8 mouse cellular contexts compared by ENCODE assay signal in the genomic region with DNA sequence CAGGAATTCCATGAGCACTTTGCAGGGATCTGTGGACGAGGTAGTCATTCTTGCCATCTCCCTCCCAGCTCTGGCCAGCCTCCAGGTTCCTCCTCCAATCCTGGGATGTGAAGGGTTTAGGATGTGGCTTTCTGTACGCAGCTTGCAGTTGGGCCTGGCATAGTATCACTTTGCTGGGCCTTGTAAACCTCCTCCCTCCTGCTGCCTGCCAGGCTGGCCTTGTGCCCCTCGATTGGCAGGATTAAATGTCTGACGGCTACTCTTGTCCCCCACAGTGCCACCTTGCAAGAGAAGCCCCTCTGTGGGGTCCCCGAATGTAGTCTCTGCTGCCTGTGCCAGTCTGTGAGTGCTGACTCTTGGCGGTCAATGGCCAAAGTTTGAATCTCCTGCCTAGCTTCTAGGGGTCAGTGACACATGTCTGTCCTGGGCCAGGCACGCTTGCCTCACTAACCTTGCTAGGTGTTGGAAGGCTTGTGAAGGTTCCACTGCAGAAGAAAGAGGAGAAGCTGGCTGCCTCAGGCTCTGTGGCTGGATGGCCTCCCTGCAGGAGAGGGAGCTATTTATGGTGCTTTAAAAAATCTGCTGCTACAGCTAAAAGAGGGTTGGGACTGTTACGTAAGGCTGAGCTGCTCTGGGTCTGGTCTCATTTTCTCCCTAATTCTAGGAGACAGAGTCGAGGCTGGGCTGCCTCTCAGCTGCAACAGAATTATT. TPM values are rescaled to one million over a fixed set of nuclear protein-coding genes. Genes with fewer than 3 reads are reported as not detected.
DNase-seq lines count a peak whose midpoint lies in the region; ATAC-seq lines count a peak whose summit lies in the region.

No protein-coding gene starts in this region.

- H3K4me3 ChIP-seq in embryonic facial prominence, embryonic 13.5 days: no peak overlapping the region
- H3K4me3 ChIP-seq in heart, embryonic 12.5 days: no peak overlapping the region

- peak; percentile 61 for DNase-seq in adrenal gland, postnatal 14 days
- no peak for DNase-seq in adrenal gland, adult 8-10 months
- peak; percentile 67 to 85 for DNase-seq in layer of hippocampus, adult 18-20 months (ENCODE audit: low spot score in 2 of 2)
- DNase-seq in lung, postnatal 25 days (ENCODE audit: low spot score): peak; percentile 49
- DNase-seq in ovary, postnatal 14 days (ENCODE audit: low spot score): no peak

- H3K4me2 ChIP-seq in embryonic facial prominence, embryonic 13.5 days: no peak overlapping the region; the same call in 1 of the 2 replicates
- H3K4me2 ChIP-seq in heart, embryonic 12.5 days: peak overlapping the region; percentile 8; the same call in 1 of the 2 replicates

- peaks cover 67% of the 10 kb centered on the region for H3K4me1 ChIP-seq in embryonic facial prominence, embryonic 13.5 days
- peaks cover 90% of the 10 kb centered on the region for H3K4me1 ChIP-seq in heart, embryonic 12.5 days (replicated peaks)

- 58% methylated on average over 9 of the region's 9 CpGs for WGBS in embryonic facial prominence, embryonic 13.5 days
- WGBS in heart, embryonic 12.5 days: 53% methylated on average over 9 of the region's 9 CpGs

- ATAC-seq in embryonic facial prominence, embryonic 13.5 days (ENCODE audit: insufficient number of reproducible peaks, insufficient read depth, low FRiP score, low TSS enrichment, low read depth): no peak
- ATAC-seq in heart, embryonic 12.5 days (ENCODE audit: insufficient number of reproducible peaks, low FRiP score): no peak
- ATAC-seq in megakaryocyte-erythroid progenitor cell, adult 5-6 weeks (replicated peaks; ENCODE audit: low FRiP score, low TSS enrichment, poor library complexity, severe bottlenecking): no peak

- H3K9me3 ChIP-seq in embryonic facial prominence, embryonic 13.5 days: no peaks in the 10 kb centered on the region
- no peaks in the 10 kb centered on the region for H3K9me3 ChIP-seq in heart, embryonic 12.5 days (replicated peaks)

- H3K9ac ChIP-seq in embryonic facial prominence, embryonic 13.5 days: peak overlapping the region; percentile 54; the same call in 1 of the 2 replicates
- peak overlapping the region; percentile 39 for H3K9ac ChIP-seq in heart, embryonic 12.5 days

- H3K27me3 ChIP-seq in embryonic facial prominence, embryonic 13.5 days: no peaks in the 10 kb centered on the region
- no peaks in the 10 kb centered on the region for H3K27me3 ChIP-seq in heart, embryonic 12.5 days (replicated peaks)

- no peaks in the 10 kb centered on the region for H3K36me3 ChIP-seq in embryonic facial prominence, embryonic 13.5 days
- H3K36me3 ChIP-seq in heart, embryonic 12.5 days: no peaks in the 10 kb centered on the region

- peak overlapping the region; percentile 85 for H3K27ac ChIP-seq in embryonic facial prominence, embryonic 13.5 days
- peak overlapping the region; percentile 76 for H3K27ac ChIP-seq in heart, embryonic 12.5 days (ENCODE audit: poor library complexity, severe bottlenecking)

RNA-seq across cellular contexts. Expression of a gene that starts 58.3 kb away (rescaled TPM):
- total RNA-seq in adrenal gland, postnatal 14 days (2021): 83.1 and 84.0 TPM in 2 replicates
- total RNA-seq in adrenal gland, adult 8-10 months (2022): 10 to 100 TPM; 59.3 to 80.6 (median 74.3) TPM
- polyA plus RNA-seq in embryonic facial prominence, embryonic 13.5 days (2015; fragmentation: Nextera tagmentation; extraction: Ambion mirVana): 17.7 and 17.8 TPM in 2 replicates
- 37.3 and 42.0 TPM in 2 replicates for polyA plus RNA-seq in heart, embryonic 12.5 days (2016; fragmentation: Nextera tagmentation; extraction: Ambion mirVana)
- total RNA-seq in layer of hippocampus, adult 18-20 months (2021): 100 to 1,000 TPM; 228 to 237 TPM
- total RNA-seq in megakaryocyte-erythroid progenitor cell, adult 5-6 weeks (2014; fragmentation: Nextera tagmentation): 45.6 and 50.2 TPM in 2 replicates
- 14.2 and 23.2 TPM in 2 replicates for total RNA-seq in megakaryocyte-erythroid progenitor cell, adult 5-6 weeks (2017)

Comparison
In these comparisons a context has a peak if more than half of its experiments do, and no peak if none do; other contexts are left out.
1. DNase-seq: peak in adrenal gland, postnatal 14 days (single experiment), layer of hippocampus, adult 18-20 months (2 of 2) and lung, postnatal 25 days (single experiment); none in adrenal gland, adult 8-10 months (single experiment) and ovary, postnatal 14 days (single experiment).